Mouse (Mus musculus) spleen, adult 2 months (tissue): Measurements from ENCODE around the gene Arhgap18.

ENCODE experiments used
- CTCF ChIP-seq: fragments of 200-500 bp; IDR thresholded peaks from 2 replicates; pipeline ENCODE4 v1.5.1; 2011; ENCODE audit warnings: mild to moderate bottlenecking, inconsistent platforms; ENCODE audit not compliant: insufficient read depth, insufficient read length, insufficient replicate concordance; ENCODE audit errors: extremely low read depth
- POLR2A ChIP-seq: fragments of 200-500 bp; IDR thresholded peaks from 2 replicates; pipeline ENCODE4 v1.6.1; 2011; ENCODE audit warnings: low read depth, low read length, inconsistent platforms

DNA sequence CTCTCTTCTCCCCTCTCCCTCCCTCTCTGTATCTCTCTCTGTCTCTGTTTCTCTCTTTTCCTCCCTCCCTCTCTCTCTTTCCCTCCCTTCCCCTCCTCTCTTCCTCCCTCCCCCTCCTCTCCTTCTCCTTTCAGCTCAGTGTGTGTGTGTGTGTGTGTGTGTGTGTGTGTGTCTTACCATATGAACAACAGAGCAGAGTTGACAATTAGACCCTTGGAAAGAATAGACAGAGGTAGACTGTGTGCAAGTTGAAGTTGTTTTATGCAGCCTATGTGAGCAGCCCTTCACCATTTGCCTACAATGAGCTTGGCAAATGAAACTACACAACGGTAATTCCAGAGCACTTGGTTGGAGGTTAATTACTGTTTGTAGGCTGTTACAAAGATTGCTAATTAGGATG lies 159.6 kb downstream of the Arhgap18 start:
- TF ChIP-seq POLR2A (no peak), CTCF (no peak)
